Mouse (Mus musculus) limb, embryonic 15.5 days (tissue): ENCODE results near the gene Tas2r122. TPM values are rescaled to one million over a fixed set of nuclear protein-coding genes. Genes with fewer than 3 reads are reported as not detected.
"Not testable (repeated sequence)": the region's sequence is repeated elsewhere in the genome, so short reads cannot be mapped to it uniquely, and the experiment has no call there.

Source experiments
- ATAC-seq: fragments of 200-750 bp; cut with Nextera tagmentation; 2 replicates; pipeline ENCODE4 v1.8.0; 2017; ENCODE audit warnings: low read depth, moderate TSS enrichment; ENCODE audit not compliant: insufficient number of reproducible peaks, low FRiP score, low TSS enrichment
- H3K27ac ChIP-seq: fragments of 300-500 bp; sonication (generic); 2 replicates; pipeline ENCODE4 v1.5.1; 2015; ENCODE audit warnings: moderate library complexity, mild to moderate bottlenecking, inconsistent platforms
- H3K27me3 ChIP-seq: fragments of 300-500 bp; sonication (generic); 2 replicates; pipeline ENCODE4 v1.6.1; 2015; ENCODE audit warnings: inconsistent platforms
- H3K36me3 ChIP-seq: fragments of 300-500 bp; sonication (generic); 2 replicates; pipeline ENCODE4 v1.6.1; 2015; ENCODE audit warnings: inconsistent platforms
- H3K4me1 ChIP-seq: fragments of 300-500 bp; sonication (generic); 2 replicates; pipeline ENCODE4 v1.6.1; 2015; ENCODE audit warnings: inconsistent platforms
- H3K4me2 ChIP-seq: fragments of 300-500 bp; sonication (generic); 2 replicates; pipeline ENCODE4 v1.6.1; 2015; ENCODE audit warnings: mild to moderate bottlenecking, inconsistent platforms
- H3K4me3 ChIP-seq: fragments of 300-500 bp; sonication (generic); 2 replicates; pipeline ENCODE4 v1.5.1; 2015; ENCODE audit warnings: mild to moderate bottlenecking, inconsistent platforms
- H3K9ac ChIP-seq: fragments of 300-500 bp; sonication (generic); 2 replicates; pipeline ENCODE4 v1.6.1; 2015; ENCODE audit warnings: inconsistent platforms
- H3K9me3 ChIP-seq: fragments of 300-500 bp; sonication (generic); 2 replicates; pipeline ENCODE4 v1.6.1; 2016; ENCODE audit warnings: inconsistent platforms
- WGBS: fragments of 180-500 bp; shearing (Covaris S2); methylation state at CpG from one replicate; pipeline ENCODE4 v1.1.7; 2015; 5-methylcytosine and 5-hydroxymethylcytosine counted together
- polyA plus RNA-seq: library from polyadenylated mRNA; unstranded; fragments of >200 nt; fragmentation: Nextera tagmentation; extraction: Ambion mirVana; gene quantifications from 2 replicates; pipeline ENCODE4 v1.2.1, GENCODE M21; 2015

The Tas2r122 gene
- not detected in 2 replicates for polyA plus RNA-seq

- no peak within 1 kb of the TSS for H3K9ac ChIP-seq
- no peaks in the 10 kb centered on the region for H3K9me3 ChIP-seq
- H3K27ac ChIP-seq = no peak within 1 kb of the TSS
- WGBS = 74% methylated on average over 3 of the region's 3 CpGs
- H3K4me1 ChIP-seq = no peaks in the 10 kb centered on the region
- no peak within 1 kb of the TSS for H3K4me3 ChIP-seq
- H3K36me3 ChIP-seq = no peaks in the 10 kb centered on the region
- ATAC-seq = no peak
- no peak within 1 kb of the TSS for H3K4me2 ChIP-seq
- no peaks in the 10 kb centered on the region for H3K27me3 ChIP-seq
These were observed at the start of gene Tas2r122 for GRCm38 (mm10) chr6:132711828-132712227. Gene Tas2r122 (minus strand): TSS chr6:132711928.

- no peak within 1 kb of the TSS for H3K9ac ChIP-seq
- H3K4me2 ChIP-seq = no peak within 1 kb of the TSS
- no peak within 1 kb of the TSS for H3K4me3 ChIP-seq
- H3K9me3 ChIP-seq = no peaks in the 10 kb centered on the region
- no peak for ATAC-seq
- H3K27me3 ChIP-seq = no peaks in the 10 kb centered on the region
- H3K4me1 ChIP-seq = no peaks in the 10 kb centered on the region
- H3K36me3 ChIP-seq = no peaks in the 10 kb centered on the region
- WGBS = 94% methylated on average over 1 of the region's 1 CpGs
- H3K27ac ChIP-seq = no peak within 1 kb of the TSS
These were observed 42.7 kb upstream of the Tas2r122 start, which contains the start of gene Tas2r124 for GRCm38 (mm10) chr6:132754430-132754829. Gene Tas2r124 (plus strand): TSS chr6:132754730.

GRCm38 (mm10) chr6:132750206-132750605 is 38.5 kb upstream of the Tas2r122 start:
- H3K9ac ChIP-seq = no peak overlapping the region
- no peak overlapping the region for H3K27ac ChIP-seq
- 82% methylated on average over 2 of the region's 2 CpGs for WGBS
- no peak overlapping the region for H3K4me2 ChIP-seq
- no peaks in the 10 kb centered on the region for H3K9me3 ChIP-seq
- ATAC-seq = no peak
- no peak overlapping the region for H3K4me3 ChIP-seq
- H3K27me3 ChIP-seq = no peaks in the 10 kb centered on the region
- H3K36me3 ChIP-seq = no peaks in the 10 kb centered on the region
- H3K4me1 ChIP-seq = no peaks in the 10 kb centered on the region

GRCm38 (mm10) chr6:132737935-132738334 is 26.2 kb upstream of the Tas2r122 start, which contains the start of gene Tas2r115:
Gene Tas2r115 (minus strand): TSS chr6:132738035.
- no peak for ATAC-seq
- Histone ChIP-seq H3K4me2 (no peak within 1 kb of the TSS), H3K27me3 (no peaks in the 10 kb centered on the region), H3K36me3 (no peaks in the 10 kb centered on the region), H3K4me1 (no peaks in the 10 kb centered on the region), H3K9ac (no peak within 1 kb of the TSS), H3K27ac (no peak within 1 kb of the TSS), H3K4me3 (no peak within 1 kb of the TSS), H3K9me3 (no peaks in the 10 kb centered on the region)
- 73% methylated on average over 2 of the region's 2 CpGs for WGBS

- Histone ChIP-seq H3K4me2 (no peak within 1 kb of the TSS), H3K4me1 (no peaks in the 10 kb centered on the region), H3K36me3 (no peaks in the 10 kb centered on the region), H3K27ac (no peak within 1 kb of the TSS), H3K9me3 (no peaks in the 10 kb centered on the region), H3K9ac (no peak within 1 kb of the TSS), H3K27me3 (no peaks in the 10 kb centered on the region), H3K4me3 (no peak within 1 kb of the TSS)
- ATAC-seq = no peak
- 63% methylated on average over 1 of the region's 1 CpGs for WGBS
These were observed 10.8 kb downstream of the Tas2r122 start, which contains the start of gene Tas2r121 for GRCm38 (mm10) chr6:132700907-132701306. Gene Tas2r121 (minus strand): TSS chr6:132701007.

GRCm38 (mm10) chr6:132691596-132691995 is 20.1 kb downstream of the Tas2r122 start:
- H3K27ac ChIP-seq, H3K9me3 ChIP-seq, H3K4me2 ChIP-seq, H3K27me3 ChIP-seq, H3K9ac ChIP-seq, H3K4me1 ChIP-seq, H3K4me3 ChIP-seq, H3K36me3 ChIP-seq, ATAC-seq: not testable (repeated sequence)
- 74% methylated on average over 7 of the region's 7 CpGs for WGBS

Other genes with a start within 250 kb of the Tas2r122 start
- not detected in 2 replicates for gene Prh1, start 142.1 kb downstream of the Tas2r122 start, polyA plus RNA-seq
- gene Prp2, start 116.0 kb downstream of the Tas2r122 start, polyA plus RNA-seq = not detected in 2 replicates
- not detected in 2 replicates for gene A630073D07Rik, start 60.4 kb downstream of the Tas2r122 start, polyA plus RNA-seq
- gene Tas2r120, start 55.0 kb downstream of the Tas2r122 start, polyA plus RNA-seq = not detected in 2 replicates
- gene Tas2r121, start 10.9 kb downstream of the Tas2r122 start, polyA plus RNA-seq = not detected in 2 replicates
- not detected in 2 replicates for gene Tas2r115, start 26.1 kb upstream of the Tas2r122 start, polyA plus RNA-seq
- not detected in 2 replicates for gene Tas2r124, start 42.8 kb upstream of the Tas2r122 start, polyA plus RNA-seq
- not detected in 2 replicates for gene Tas2r102, start 50.2 kb upstream of the Tas2r122 start, polyA plus RNA-seq
- not detected in 2 replicates for gene Tas2r136, start 66.2 kb upstream of the Tas2r122 start, polyA plus RNA-seq
- gene Tas2r117, start 90.9 kb upstream of the Tas2r122 start, polyA plus RNA-seq = not detected in 2 replicates
- gene Tas2r123, start 135.2 kb upstream of the Tas2r122 start, polyA plus RNA-seq = not detected in 2 replicates
- not detected in 2 replicates for gene Tas2r116, start 143.5 kb upstream of the Tas2r122 start, polyA plus RNA-seq
- not detected in 2 replicates for gene Tas2r110, start 156.1 kb upstream of the Tas2r122 start, polyA plus RNA-seq
- gene Tas2r113, start 181.1 kb upstream of the Tas2r122 start, polyA plus RNA-seq = not detected in 2 replicates
- not detected in 2 replicates for gene Tas2r125, start 197.7 kb upstream of the Tas2r122 start, polyA plus RNA-seq
- gene Tas2r129, start 239.2 kb upstream of the Tas2r122 start, polyA plus RNA-seq = not detected in 2 replicates
- not detected in 2 replicates for gene Tas2r131, start 246.0 kb upstream of the Tas2r122 start, polyA plus RNA-seq